Mouse (Mus musculus): Measurements from ENCODE around the gene AL607142.1.

The AL607142.1 gene

DNA sequence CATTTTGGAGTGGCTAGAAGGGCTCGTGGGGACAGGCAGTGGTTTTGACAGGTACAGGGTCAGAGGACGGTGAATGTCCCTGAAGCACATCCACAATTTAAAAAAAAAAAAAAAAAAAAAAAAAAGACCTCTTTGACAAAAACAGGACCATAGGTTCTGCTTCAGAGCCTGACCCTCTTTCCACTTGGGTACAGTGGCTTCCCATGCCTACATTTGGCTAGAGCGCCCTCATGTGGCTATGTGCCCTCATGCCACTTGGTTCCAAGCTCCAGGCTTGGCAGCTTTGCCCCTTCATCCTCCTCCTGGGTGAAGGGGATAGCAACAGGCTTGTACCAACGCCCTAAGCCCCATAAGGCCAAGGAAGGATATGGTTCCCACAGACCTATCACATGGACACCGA is 39.8 kb downstream of the AL607142.1 start:
- DNase-seq: peak; percentile 90 to 94

DNA sequence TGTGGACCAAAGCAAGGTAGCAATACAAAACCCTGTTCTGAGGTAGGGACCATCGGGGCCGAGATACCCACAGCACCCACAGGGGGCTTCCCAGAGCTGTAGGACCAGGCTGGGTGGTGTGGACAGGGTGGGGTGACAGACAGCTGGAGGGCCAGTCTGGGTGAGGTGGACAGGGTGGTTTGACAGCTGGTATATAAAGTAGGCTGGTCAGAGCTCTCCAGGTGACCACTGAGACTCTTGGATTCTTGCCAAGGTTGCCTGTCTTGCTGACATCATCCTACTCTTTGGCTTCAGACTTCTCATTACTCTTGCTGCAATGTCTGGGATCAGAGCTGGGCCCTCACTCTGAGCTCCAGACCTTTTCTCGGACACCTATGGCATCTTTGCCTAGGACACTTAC is 41.6 kb downstream of the AL607142.1 start:
- peak in 1 of 2 experiments; percentile 37 for DNase-seq

DNA sequence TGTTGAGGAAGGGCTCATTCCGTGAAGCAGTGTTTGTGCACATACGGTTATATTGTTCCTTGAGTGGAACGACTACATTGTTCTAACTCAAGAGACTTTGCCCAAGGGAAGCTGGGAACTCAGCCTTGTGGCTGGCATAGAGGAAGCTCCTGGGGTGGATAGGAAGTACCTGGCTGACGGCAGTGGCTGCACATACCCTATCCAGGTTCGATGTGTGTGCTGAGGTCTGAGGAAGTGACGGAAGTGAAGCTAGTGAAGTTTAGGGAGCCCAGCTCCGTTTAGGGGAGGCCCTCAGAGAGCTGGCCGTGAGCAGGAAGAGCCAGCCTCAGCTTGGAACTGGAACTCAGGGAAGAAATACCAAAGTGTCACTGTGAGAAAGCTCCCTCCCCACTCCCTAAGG is 43.0 kb downstream of the AL607142.1 start:
- no peak for DNase-seq

DNA sequence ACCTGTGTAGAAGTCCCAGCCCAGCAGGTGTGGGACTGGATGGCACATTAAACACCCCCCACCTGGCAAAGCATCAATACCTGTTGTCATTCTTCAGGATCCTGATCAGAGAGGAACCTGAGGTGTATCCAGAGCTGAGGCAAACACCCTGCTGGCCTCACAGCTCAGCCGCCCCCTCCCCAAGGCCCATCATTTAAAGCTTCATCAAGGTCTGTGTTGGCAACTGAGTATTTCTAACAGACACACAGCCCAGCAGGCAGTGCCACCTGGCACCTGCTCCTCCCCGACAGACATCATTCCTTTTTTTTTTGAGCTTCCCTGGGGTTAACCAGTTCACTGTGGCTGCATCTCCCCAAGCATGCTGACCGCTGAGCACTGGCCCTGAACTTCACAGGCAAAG is 50.7 kb downstream of the AL607142.1 start:
- no peak for DNase-seq

DNA sequence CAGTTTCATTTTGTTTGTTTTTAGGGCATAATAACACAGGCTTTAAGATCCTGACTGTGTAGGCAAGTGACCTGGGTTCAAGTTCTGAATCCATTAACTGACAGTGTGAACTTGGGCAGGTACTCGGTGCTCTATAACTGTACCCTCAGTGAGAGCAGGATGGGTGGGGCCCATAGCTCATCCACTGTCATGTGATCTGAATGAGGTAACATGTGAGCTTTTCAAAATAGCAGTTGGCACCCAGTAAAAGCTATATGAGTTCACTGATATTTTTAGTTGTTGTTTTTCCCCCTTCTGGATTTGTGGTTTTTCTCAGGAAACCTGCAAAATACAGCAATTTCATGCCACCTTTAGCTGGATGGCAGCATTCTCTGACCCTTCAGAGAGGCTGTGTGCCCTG is 51.5 kb downstream of the AL607142.1 start:
- no peak for DNase-seq

DNA sequence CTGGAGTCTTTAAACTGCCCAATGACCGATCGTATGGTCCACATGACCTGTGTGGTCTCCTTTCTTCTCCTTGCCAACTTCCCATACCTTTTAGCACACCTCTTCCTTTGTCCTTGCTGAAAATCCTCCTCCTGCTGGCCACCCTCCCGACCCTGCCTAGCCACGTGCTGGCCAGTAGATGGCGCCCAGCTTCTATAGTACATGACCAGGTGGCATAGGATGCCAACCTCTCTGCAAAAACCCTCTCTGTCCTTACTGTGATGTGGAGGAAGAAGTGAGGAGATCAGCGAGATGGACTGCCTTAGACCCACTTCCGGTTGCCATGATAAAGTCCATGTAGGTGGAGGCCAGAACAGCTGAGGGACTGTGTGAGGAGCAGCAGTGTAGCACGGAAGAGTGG is 55.5 kb downstream of the AL607142.1 start:
- DNase-seq: peak; percentile 91 to 94

DNA sequence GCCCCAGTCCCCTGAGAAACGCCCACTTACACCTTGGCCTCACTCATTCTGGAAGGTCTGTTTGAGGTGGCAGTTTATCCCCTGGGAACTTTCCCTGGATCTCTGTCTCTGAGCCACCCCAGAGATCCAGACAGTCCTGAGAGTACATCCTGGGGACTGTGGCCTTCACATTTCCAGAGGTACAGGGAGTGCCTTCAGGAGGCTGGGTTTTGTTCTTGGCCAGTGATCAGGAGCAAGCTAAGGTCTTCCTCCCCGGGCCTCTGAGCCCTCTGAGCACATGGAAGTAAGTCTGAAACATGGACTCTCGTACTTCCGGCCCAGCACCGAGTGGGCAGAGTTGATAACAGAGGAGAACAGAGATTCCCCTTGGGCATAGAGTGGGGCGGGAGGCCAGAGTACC is 59.9 kb downstream of the AL607142.1 start:
- DNase-seq: no peak

DNA sequence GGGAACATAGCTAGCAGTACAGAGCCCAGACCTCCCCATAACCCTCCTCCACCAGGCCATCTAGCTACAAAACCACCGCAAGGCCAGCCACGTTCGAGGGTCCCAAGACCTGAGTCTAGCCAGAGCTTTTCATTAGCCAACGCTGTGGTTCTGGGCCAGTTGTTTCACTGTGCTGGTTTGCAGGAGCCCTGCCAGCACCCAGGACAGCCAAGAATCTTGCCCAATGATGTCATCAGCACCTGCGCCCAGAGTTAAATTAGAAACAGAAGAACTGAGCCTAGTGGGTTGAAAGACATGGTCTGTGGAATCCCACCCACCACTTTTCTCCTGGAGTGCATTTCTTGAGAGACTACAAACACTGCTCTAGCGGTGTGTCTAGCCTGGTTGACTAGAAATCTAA is 61.3 kb downstream of the AL607142.1 start:
- peak; percentile 72 to 76 for DNase-seq

DNA sequence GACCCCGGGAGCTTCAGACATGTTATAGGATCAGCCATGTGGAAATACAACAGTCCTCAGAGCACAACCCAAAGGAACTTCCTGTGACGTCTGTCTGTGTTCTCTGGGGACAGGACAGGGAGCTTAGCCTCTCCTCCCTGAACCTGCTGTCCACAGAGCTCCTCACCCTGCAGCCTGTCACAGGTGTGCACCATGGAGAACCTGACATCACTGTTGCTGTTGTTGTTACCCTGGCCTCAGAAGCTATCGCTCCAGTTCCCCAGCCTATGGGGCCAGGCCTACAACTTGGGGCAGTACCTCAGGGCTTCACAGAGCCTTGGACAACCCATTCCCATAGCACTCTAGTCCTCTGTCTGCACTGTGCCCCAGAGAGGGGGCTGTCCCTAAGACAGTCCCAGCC is 62.5 kb downstream of the AL607142.1 start:
- no peak for DNase-seq

DNA sequence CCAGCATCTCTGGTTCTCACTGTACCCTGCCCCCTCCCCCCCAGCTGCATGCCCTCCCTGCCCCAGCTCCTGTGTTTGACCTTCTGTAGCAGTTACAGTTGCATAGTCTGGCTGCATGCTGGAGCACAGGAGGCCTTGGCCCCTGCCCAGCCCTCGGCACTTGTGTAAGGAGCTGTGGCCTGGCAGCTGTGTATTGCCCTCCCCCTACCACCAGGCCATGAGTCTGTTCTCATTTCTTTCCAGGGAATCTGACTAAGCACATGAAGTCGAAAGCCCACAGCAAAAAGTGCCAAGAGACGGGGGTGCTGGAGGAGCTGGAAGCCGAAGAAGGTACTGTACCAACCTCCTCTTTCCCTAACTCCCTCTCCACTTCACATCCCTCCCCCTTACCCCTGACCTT is 63.2 kb downstream of the AL607142.1 start:
- DNase-seq: peak; percentile 61 to 73

DNA sequence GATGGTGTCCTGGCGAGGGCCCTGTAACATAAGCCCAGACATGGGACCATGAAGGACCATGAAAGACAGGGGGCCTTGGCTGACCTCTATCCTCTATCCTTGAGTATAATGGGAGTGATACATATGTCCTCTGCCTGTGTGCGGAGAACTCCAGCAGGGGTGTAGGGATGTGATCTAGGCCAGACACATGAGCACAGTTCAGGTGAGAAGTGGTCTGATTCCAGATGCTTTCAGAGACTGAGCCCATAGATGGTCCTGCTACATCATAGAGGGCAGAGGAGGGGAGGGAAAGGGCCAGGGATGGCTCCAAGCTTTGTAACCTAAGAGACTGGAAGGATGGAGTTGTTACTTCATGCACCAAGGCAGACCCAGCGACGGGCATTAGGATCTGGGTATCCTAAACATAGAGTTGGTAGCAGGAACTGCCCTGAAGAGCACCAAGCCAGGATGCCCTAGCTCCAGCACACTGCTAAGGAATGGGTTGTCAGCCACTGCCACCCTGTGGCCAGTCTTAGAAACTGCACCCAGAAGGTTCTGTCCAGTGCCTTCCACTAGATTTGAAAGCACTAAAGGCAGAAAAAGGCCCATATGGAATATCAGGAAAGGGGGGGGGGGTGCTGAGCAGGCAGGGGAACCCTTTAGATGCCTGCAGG is 64.6 kb downstream of the AL607142.1 start:
- peak; percentile 80 to 82 for DNase-seq

DNA sequence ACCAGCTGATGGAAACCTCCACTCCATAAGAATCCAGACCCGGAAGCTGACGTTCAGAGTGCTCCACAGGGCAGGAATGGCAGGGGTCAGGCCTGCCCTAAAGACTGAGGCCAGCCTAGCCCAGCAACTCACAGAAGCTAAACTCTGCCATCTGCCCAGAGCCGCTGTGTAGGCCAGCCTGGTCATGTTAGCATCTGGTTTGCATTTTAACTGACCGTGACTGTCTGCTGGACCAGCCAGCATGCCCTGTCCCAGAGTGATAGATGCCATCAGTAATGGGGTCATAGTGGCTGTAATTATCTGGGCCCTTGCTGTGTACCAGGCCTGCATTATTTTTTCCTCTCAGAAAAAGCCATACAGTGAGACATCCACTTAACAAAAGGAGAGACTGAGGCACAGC is 66.1 kb downstream of the AL607142.1 start:
- DNase-seq: no peak

DNA sequence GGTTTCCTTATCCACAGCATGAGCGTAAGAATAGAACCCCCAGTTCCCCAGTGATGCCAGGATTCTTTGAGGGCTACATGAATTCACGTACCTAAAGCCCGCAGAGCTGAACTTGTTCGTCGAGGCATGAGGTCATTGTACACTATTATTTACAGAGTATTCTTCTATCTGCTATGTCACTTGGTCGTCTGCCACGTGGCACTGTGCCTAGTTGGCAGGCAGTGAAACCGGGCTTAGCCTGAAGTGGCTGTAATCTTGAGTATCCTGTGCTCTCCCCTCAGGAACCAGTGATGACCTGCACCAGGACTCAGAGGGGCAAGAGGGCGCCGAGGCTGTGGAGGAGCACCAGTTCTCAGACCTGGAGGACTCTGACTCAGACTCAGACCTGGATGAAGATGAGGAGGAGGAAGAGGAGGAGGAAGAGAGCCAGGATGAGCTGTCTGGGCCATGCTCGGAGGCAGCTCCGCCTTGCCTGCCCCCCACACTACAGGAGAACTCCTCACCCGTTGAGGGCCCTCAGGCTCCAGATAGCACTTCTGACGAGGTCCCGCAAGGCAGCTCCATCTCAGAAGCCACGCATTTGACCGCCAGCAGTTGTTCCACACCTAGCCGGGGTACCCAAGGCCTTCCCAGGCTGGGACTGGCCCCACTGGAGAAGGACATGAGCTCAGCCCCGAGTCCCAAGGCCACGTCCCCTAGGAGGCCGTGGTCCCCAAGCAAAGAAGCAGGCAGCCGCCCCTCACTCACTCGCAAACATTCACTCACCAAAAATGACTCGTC is 66.8 kb downstream of the AL607142.1 start:
- peak; percentile 90 to 96 for DNase-seq

DNA sequence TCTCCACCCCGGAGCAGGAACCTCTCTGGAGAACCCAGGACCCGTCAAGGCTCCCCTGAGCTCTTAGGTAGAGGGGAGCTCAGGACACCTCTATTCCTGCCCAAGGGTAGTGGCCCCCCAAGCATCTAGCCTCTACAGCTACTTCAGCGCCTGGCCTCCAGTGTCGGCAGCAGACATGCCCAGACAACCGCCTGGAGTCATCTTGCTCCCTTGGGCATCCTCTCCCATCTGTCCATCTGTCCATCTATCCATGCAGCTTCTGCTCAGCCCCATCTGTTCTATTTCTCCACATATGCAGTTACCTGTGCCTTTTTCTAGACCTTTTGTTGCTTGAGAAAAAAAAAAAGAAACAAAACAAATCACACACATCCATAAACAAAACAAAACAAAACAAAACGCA is 69.4 kb downstream of the AL607142.1 start:
- DNase-seq: peak in 1 of 2 experiments; percentile 57

DNA sequence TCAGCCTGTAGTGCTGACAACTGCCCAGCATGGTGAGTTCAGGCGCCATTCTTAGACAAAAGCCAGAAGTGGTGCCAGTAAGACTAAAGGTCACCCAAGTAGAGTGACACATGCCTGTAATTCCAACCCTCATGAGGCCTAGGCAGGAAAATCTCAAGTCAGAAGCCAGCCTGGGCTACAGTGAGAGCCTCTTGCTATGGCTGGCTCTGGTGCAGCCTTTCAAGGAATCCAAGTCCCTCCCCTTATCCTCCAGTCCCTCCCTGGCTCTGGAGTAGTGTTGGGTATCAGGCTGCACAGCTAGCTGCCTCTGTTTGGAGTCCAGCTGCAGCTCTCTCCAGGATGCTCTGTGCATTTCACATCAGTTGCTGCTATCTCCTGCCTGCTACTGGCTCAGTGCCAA is 77.0 kb downstream of the AL607142.1 start:
- no peak for DNase-seq

DNA sequence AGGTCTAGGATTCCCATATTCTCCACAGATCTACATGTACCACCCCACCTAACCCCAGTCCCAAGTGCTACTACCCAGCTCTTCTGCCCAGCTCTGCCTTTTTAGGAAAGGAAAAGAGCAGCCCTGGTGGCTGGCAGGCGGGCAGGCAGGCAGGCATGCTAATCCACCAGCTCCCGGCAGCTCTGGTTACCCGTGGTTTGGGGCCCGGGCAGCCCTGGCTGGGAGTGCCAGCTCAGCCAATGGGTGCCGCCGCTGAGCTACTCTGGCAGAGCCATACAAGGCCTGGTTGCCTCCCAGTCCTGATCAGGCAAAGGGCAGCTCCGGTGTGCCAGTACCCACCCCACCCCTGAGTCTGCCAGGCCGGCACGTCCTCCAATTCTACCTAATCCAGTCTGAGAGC is 78.1 kb downstream of the AL607142.1 start:
- peak; percentile 47 to 52 for DNase-seq
